Mouse (Mus musculus) cortical plate, adult 2 months (tissue): Measurements from ENCODE around the gene Barhl1.

Source experiments
- CTCF ChIP-seq: fragments of 200-500 bp; IDR thresholded peaks from 2 replicates; pipeline ENCODE4 v1.5.1; 2011; ENCODE audit warnings: mild to moderate bottlenecking, control low read depth, low read length; ENCODE audit not compliant: insufficient read depth; ENCODE audit errors: extremely low read depth
- POLR2A ChIP-seq: fragments of 200-500 bp; IDR thresholded peaks from 2 replicates; pipeline ENCODE4 v1.6.1; 2011; ENCODE audit warnings: mild to moderate bottlenecking, low read length, control low read depth; ENCODE audit not compliant: insufficient read depth; ENCODE audit errors: extremely low read depth

- TF ChIP-seq CTCF (no peak), POLR2A (no peak)
Observed at GRCm38 (mm10) chr2:28875554-28875953, 40.9 kb downstream of the Barhl1 start.
